Mouse (Mus musculus) spleen, postnatal 10 days (tissue): ENCODE data around the gene Dennd4a.

Experiments used
- DNase-seq, 2 experiments: peaks; one replicate each; pipeline ENCODE4 v3.0.0; 2021 to 2022; ENCODE audit warnings: low spot score in 2 of 2

Gene Dennd4a

DNA sequence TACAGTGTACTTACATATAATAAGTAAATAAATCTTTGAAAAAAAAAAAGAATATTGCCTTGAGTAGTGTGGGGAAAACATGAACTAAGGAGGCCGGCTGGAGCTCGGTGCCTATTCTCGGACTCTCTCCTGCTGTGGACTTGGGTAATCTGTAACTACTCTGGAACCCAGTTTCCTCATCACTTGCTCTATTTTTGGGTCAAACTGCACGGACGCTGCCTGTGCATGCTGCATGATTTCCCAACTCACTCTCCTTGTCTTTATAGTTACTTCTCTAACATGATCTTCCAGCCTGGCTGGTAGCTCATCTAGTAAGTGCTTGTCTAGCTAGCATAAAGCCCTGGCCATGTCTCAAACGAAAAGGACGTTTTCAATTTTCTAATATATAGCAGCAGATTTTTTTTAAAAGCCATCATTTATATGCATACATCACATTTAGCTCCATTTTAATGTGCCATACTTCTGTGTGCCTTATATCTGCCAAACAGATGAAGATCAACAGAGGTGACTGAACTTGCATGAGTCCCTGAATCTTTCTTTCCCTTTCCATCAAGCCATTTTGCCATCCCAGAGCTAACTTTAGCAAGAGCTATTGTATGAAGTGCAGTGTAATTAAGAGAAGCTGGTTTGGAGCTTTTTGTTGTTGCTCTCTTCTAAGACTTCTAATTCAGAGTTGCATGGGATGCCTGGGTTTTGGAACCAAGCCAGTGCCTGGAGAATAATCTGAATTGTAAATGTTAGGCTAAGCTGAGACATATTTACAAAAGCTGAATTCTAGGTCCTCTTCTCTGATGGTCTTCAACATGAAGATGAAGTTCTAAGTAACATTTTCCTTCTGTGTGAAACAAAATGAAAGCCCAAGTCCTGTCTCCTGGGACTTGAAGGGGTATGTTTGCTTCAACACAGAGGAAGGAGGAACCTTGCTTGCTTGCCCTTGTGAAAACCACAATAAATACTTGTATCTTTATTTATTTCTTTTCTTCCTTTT lies 20.2 kb upstream of the Dennd4a start:
- no peak for DNase-seq

GRCm38 (mm10) chr9:64791676-64792075 lies 19.5 kb upstream of the Dennd4a start:
- no peak for DNase-seq

GRCm38 (mm10) chr9:64792379-64793274 lies 18.5 kb upstream of the Dennd4a start:
- DNase-seq, result peak in 1 of 2 experiments; percentile 65

GRCm38 (mm10) chr9:64793275-64793590 lies 17.9 kb upstream of the Dennd4a start:
- no peak for DNase-seq

DNA sequence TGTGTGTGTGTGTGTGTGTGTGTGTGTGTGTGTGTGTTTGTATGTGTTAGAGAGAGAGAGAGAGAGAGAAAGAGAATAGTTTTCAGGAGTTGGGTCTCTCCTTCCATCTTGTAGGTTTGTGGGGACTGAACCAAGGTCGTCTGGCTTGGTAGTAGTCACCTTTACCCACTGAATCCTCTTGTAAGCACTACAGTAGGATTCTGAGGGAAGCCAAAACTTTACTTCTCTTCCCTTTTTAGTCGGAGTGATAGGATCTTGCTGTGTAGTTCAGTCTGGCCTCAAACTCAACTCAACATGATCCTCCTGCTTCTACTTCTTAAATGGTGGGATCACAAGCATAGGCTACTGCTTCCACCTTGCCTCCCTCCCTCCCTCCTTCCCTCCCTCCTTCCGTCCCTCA lies 17.3 kb upstream of the Dennd4a start:
- no peak for DNase-seq

DNA sequence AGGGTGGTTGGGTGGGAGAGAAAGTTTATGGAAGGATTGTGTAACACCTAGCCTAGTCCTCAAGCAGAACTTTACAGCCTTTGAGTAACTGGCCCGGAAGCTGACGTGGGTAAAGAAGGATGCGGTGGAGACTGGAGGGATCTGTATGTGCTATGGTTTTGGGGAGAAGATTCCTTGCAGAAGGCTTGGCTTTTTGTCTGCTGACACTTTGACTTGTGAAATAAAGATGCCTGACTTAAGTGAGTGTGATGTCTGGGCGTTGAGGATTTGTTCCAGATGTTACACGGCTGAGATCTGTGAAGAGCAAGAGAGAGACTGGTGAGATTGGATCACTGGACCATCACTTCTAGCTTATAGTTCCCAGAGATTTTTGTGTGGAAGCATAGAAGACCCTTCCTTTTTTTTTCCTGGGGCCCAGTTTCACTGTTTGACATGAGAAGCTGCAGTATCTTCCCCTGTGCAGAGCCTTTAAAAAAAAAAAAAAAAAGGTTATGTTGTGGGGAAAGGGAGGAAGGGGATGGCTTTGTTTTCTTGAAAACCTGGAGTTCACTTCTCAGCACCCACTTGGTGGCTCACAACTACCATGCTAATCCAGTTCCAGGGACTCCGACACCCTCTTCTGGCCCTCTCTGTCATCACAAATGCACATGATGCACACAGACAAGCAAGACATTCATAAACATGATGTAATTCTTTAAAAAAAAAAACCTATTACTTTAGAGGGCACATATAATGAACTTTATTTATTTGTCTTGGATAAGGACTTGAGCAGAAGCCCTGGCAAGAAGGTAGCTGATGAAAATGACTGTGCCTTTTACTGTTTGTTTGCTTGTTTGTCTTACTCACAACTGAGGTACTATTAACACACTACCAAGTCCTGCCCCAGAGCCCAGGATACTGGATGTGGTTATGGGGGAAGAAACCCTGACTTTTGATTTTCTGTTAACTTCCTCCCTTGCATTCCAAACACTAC lies 16.4 kb upstream of the Dennd4a start:
- no peak for DNase-seq

DNA sequence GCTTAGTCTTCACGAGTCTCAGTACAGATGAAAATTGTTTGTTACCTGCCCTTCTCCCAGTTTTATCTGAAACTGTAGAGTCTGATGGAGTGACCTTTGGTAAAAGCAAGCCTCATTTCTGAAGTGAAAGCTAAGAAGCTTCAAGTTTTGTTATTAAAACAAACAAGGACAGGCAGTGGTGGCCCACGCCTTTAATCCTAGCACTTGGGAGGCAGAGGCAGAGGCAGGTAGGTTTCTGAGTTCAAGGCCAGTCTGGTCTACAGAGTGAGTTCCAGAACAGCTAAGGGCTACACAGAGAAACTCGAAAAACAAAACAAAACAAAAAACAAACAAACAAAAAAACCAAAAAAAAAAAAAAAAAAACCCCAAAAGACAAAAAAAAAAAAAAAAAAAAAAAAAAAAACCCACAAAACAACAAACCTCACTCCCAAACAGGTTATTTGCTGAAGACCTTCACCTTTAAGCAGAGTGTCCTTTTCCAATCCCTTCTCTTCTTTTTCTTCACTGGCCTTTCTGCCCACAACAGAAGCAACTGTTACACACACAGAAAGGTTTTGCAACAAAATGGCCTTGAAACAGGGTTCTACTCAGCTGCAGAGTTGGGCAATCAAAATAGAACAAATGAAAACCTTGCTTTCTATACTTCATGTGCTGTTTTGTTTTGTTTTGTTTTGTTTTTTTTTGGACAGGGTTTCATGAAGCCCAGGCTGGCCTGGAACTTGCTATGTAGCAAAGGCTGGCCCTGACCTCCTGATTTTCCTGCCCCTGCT lies 15.1 kb upstream of the Dennd4a start:
- no peak for DNase-seq

DNA sequence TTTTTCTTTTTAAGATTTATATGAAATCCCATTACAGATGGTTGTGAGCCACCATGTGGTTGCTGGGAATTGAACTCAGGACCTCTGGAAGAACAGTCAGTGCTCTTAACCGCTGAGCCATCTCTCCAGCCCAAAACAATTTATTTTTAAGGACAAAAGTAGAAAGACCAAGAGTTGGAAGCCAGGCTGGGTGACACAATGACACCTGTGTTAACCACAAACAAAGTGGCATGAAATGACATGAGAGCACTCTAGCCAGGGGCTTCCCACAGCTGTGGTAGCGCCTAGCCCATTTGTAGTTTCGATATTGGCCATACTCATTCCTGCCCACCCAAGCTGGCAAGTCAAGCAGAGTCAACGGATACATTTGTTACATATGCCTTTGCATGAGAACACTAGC lies 13.7 kb upstream of the Dennd4a start:
- no peak for DNase-seq

GRCm38 (mm10) chr9:64798099-64798498 lies 13.0 kb upstream of the Dennd4a start:
- no peak for DNase-seq

- DNase-seq, result no peak
Measured at GRCm38 (mm10) chr9:64798859-64799258, 12.3 kb upstream of the Dennd4a start.

GRCm38 (mm10) chr9:64799504-64799903 lies 11.6 kb upstream of the Dennd4a start:
- DNase-seq, result no peak

DNA sequence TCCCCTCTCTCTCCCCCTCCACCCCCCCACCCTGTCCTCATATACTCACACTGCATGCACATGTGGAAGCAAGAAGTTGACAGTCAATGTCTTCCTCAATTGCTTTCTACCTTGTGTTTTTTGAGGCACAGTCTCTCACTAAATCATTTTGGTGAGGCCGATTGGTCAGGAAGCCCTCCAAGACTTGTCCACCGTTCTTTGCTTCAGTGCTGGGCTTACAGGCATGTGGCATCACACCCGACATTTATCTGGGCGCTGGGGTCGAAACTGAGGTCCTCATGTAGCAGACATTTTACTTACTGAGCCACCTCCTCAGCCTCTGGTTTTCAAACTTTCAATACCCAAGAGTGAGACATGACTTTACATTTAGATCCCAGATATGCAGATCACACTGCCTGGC lies 8.6 kb upstream of the Dennd4a start:
- no peak for DNase-seq

- DNase-seq, result no peak
Measured at GRCm38 (mm10) chr9:64803373-64804214, 7.5 kb upstream of the Dennd4a start.

GRCm38 (mm10) chr9:64805875-64806274 lies 5.3 kb upstream of the Dennd4a start:
- peak in 1 of 2 experiments; percentile 65 for DNase-seq

- DNase-seq, result no peak
Measured at GRCm38 (mm10) chr9:64806335-64807060, 4.6 kb upstream of the Dennd4a start.

GRCm38 (mm10) chr9:64807061-64807808 lies 3.9 kb upstream of the Dennd4a start:
- no peak for DNase-seq

GRCm38 (mm10) chr9:64809851-64810250 lies 1.3 kb upstream of the Dennd4a start:
- no peak for DNase-seq
